Mouse (Mus musculus) bone marrow, adult 2 months (tissue): ENCODE results near the gene Krtcap2.

Experiments
- CTCF ChIP-seq: fragments of 200-500 bp; IDR thresholded peaks from 2 replicates; pipeline ENCODE4 v1.5.1; 2011; ENCODE audit warnings: low read length, control low read depth; ENCODE audit not compliant: control insufficient read depth, insufficient read depth
- POLR2A ChIP-seq: fragments of 200-500 bp; IDR thresholded peaks from 2 replicates; pipeline ENCODE4 v1.6.1; 2011; ENCODE audit warnings: low read depth, mild to moderate bottlenecking, control low read depth, low read length, borderline replicate concordance; ENCODE audit not compliant: control insufficient read depth

DNA sequence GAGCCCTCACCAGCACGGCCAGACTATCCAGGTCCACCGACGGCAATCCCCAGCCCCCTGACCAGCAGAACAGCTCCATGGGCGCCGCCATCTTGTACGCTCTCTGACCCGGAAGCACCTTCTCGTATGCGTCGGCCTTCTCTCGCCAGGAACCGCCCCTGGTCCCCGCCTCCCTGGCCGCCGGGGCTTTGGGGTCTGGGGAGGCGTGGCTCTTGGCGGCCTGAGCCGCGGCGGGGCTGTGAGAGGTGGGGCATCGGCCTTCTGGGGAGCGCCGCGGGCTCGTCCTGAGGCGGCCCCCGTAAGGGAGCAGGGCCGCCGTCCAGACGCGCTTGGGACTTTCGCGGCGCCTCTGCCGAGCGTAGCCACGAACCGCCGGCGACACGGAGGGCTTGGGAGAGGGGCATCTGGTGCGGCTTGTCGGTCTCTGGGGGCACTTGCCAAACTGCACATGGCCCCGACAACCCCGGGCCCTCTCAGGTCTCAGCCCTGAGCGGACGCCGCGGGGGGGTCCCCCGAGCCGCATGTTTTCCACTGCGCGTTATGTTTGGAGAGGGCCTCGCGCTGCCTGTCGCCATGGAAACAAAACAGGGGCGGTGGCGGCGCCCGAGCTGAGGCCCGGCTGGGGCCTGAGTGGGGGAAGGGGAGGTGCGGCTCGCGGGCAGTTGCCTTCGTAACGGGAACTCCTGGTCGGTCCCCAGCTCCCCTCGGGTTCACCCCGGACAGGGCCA lies 31.8 kb upstream of the Krtcap2 start:
- TF ChIP-seq POLR2A (peak; percentile 63; the same call in 1 of the 2 replicates), CTCF (no peak)
